Comparison of ENCODE assay signal across 8 mouse cellular contexts in the genomic region with DNA sequence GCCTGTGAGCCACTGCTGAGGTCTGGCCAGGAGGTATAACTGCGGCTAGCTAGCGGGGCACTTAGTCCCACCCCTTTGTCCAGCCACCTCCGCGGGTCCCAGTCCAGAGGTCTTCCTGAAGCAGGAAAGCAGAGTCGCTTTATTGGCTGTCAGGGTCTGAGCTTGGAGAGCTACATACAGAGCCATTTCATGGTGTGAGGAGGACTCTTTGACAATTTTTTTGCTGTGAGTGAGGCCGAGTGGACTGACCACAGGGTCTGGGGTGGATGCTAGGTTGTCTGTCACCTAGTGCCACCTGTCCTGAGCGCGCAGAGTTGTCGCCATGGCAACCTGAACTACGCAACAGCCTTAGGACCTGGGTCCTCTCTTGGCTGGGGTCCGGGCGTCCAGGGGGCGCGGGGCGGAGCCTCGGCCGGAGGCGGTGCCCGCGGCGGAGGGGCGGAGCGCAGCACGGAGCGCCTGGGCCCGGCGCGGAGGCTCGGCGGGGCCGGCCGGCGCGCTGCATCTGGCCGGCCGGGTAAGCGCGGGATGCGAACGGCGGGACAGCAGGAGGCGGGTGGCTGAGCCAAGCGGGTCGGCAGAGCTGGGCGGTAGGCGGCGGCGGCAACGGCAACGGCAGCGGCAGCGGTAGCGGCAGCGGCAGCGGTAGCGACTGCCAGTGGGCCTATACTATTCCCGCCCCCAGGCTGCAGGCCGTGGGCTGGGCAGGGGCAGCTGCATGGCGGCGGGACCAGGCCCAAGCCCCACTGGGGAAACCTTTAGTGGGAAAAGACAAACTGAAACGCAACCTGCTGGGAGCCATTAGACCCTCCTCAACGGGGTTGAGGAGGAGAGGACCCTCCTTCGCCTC. TPM values are rescaled to one million over a fixed set of nuclear protein-coding genes. Genes with fewer than 3 reads are reported as not detected.
DNase-seq lines count a peak whose midpoint lies in the region; ATAC-seq and TF ChIP-seq lines count a peak whose summit lies in the region.

A gene (plus strand): TSS at position 489 of the 850 bp plus-strand sequence.

- H3K27me3 ChIP-seq in spleen, adult 2 months (ENCODE audit: control insufficient read depth, insufficient read depth, low read length) = peaks cover 10% of the 10 kb centered on the region
- no peaks in the 10 kb centered on the region for H3K27me3 ChIP-seq in forebrain, embryonic 13.5 days
- H3K27me3 ChIP-seq in midbrain, embryonic 16.5 days (ENCODE audit: control insufficient read depth, insufficient read depth, low read depth, low read length) = no peaks in the 10 kb centered on the region

- no peak within 1 kb of the TSS for H3K27ac ChIP-seq in spleen, adult 2 months (ENCODE audit: insufficient read depth, low read length)
- H3K27ac ChIP-seq in forebrain, embryonic 13.5 days = no peak within 1 kb of the TSS
- peak within 1 kb of the TSS; percentile 58 for H3K27ac ChIP-seq in midbrain, embryonic 16.5 days (ENCODE audit: low read length)

- no peaks in the 10 kb centered on the region for H3K36me3 ChIP-seq in spleen, adult 2 months (ENCODE audit: control insufficient read depth, insufficient read depth, low read length)
- H3K36me3 ChIP-seq in forebrain, embryonic 13.5 days (ENCODE audit: poor library complexity, severe bottlenecking) = peaks cover 27% of the 10 kb centered on the region
- peaks cover 14% of the 10 kb centered on the region for H3K36me3 ChIP-seq in midbrain, embryonic 16.5 days (ENCODE audit: control insufficient read depth, insufficient read depth, low read length)

- H3K4me1 ChIP-seq in spleen, adult 2 months (ENCODE audit: control insufficient read depth, insufficient read depth, insufficient read length) = peaks cover 18% of the 10 kb centered on the region
- H3K4me1 ChIP-seq in forebrain, embryonic 13.5 days = peaks cover 30% of the 10 kb centered on the region
- peaks cover 15% of the 10 kb centered on the region for H3K4me1 ChIP-seq in midbrain, embryonic 16.5 days (ENCODE audit: control insufficient read depth, insufficient read depth, low read length)

- peak within 1 kb of the TSS; percentile 48; the same call in 1 of the 2 replicates for H3K4me3 ChIP-seq in spleen, adult 2 months (ENCODE audit: extremely low read depth, insufficient read depth, insufficient read length)
- H3K4me3 ChIP-seq in forebrain, embryonic 13.5 days = peak within 1 kb of the TSS; percentile 74
- H3K4me3 ChIP-seq in midbrain, embryonic 16.5 days (ENCODE audit: low read depth, low read length) = peak within 1 kb of the TSS; percentile 77

- peaks cover 7% of the 10 kb centered on the region; the same call in 1 of the 2 replicates for H3K9me3 ChIP-seq in forebrain, embryonic 13.5 days (replicated peaks)
- no peaks in the 10 kb centered on the region for H3K9me3 ChIP-seq in midbrain, embryonic 16.5 days (replicated peaks; ENCODE audit: control insufficient read depth, low read length, poor library complexity, severe bottlenecking)

- no peak for TF ChIP-seq CTCF in spleen, adult 2 months (IDR thresholded peaks at IDR 0.05; ENCODE audit: extremely low read depth, insufficient read depth, insufficient read length, insufficient replicate concordance)

- peak within 1 kb of the TSS; percentile 88 for H3K9ac ChIP-seq in forebrain, embryonic 13.5 days
- H3K9ac ChIP-seq in midbrain, embryonic 16.5 days (ENCODE audit: low read depth, low read length) = peak within 1 kb of the TSS; percentile 89

- WGBS in spleen, adult 2 months = 9% methylated on average over 60 of the region's 63 CpGs
- WGBS in forebrain, embryonic 13.5 days = under 1% methylated on average over 63 of the region's 63 CpGs
- WGBS in midbrain, embryonic 16.5 days = under 1% methylated on average over 58 of the region's 63 CpGs

- TF ChIP-seq POLR2A in spleen, adult 2 months (IDR thresholded peaks at IDR 0.05; ENCODE audit: low read depth, low read length) = no peak

- H3K4me2 ChIP-seq in forebrain, embryonic 13.5 days = peak within 1 kb of the TSS; percentile 91
- H3K4me2 ChIP-seq in midbrain, embryonic 16.5 days (ENCODE audit: low read length) = peak within 1 kb of the TSS; percentile 80

- peak; percentile 33 to 47 for DNase-seq in adrenal gland, adult 18-20 months (ENCODE audit: low spot score in 2 of 2)
- DNase-seq in adrenal gland, postnatal 4 days (ENCODE audit: low spot score in 2 of 2) = no peak
- no peak for DNase-seq in spleen, adult 2 months (ENCODE audit: low read depth in 1 of 2, low spot score in 2 of 2)
- DNase-seq in spleen, postnatal 36 days (ENCODE audit: low spot score in 2 of 2) = no peak
- peak in 1 of 2 experiments; percentile 54 for DNase-seq in layer of hippocampus, postnatal 14 days (ENCODE audit: low spot score in 2 of 2)
- DNase-seq in urinary bladder, adult 2 months (ENCODE audit: low spot score) = no peak

- ATAC-seq in forebrain, embryonic 13.5 days = peak; percentile 71
- ATAC-seq in midbrain, embryonic 16.5 days = peak; percentile 52

RNA-seq across cellular contexts. Expression of the gene that starts here (rescaled TPM):
- 1 to 10 TPM; 5.4 to 7.2 TPM for total RNA-seq in adrenal gland, adult 18-20 months (2021)
- 1 to 10 TPM; 4.8 to 7.3 TPM for total RNA-seq in adrenal gland, postnatal 4 days (2021)
- polyA plus RNA-seq in spleen, adult 2 months (2012; rRNA removed) = 1.7 and 2.1 TPM in 2 replicates
- 23.9 and 27.8 TPM in 2 replicates for polyA plus RNA-seq in forebrain, embryonic 13.5 days (2015; fragmentation: Nextera tagmentation; extraction: Ambion mirVana)
- 10 to 100 TPM; 23.2 to 24.0 TPM for total RNA-seq in layer of hippocampus, postnatal 14 days (2021)
- 47.2 and 50.3 TPM in 2 replicates for polyA plus RNA-seq in midbrain, embryonic 16.5 days (2015; fragmentation: Nextera tagmentation; extraction: Ambion mirVana)
- polyA plus RNA-seq in urinary bladder, adult 2 months (2012; rRNA removed) = 0.69 and 0.98 TPM in 2 replicates

Comparison
In these comparisons a context has a peak if more than half of its experiments do, and no peak if none do; other contexts are left out.
1. DNase-seq: peak in adrenal gland, adult 18-20 months (2 of 2); none in adrenal gland, postnatal 4 days (0 of 2), spleen, adult 2 months (0 of 2), spleen, postnatal 36 days (0 of 2) and urinary bladder, adult 2 months (single experiment).
2. Peak in every context shown above with its lines, with median percentiles within 50 percentile points of each other: H3K4me3 ChIP-seq.